Mouse (Mus musculus): ENCODE results near the gene Cemip2. TPM values are rescaled to one million over a fixed set of nuclear protein-coding genes. Genes with fewer than 3 reads are reported as not detected.
"Not testable (repeated sequence)": the region's sequence is repeated elsewhere in the genome, so short reads cannot be mapped to it uniquely, and the experiment has no call there.

Cemip2 gene
- polyA plus RNA-seq, 1 experiment from 2014 or later: 71.2 TPM

DNA sequence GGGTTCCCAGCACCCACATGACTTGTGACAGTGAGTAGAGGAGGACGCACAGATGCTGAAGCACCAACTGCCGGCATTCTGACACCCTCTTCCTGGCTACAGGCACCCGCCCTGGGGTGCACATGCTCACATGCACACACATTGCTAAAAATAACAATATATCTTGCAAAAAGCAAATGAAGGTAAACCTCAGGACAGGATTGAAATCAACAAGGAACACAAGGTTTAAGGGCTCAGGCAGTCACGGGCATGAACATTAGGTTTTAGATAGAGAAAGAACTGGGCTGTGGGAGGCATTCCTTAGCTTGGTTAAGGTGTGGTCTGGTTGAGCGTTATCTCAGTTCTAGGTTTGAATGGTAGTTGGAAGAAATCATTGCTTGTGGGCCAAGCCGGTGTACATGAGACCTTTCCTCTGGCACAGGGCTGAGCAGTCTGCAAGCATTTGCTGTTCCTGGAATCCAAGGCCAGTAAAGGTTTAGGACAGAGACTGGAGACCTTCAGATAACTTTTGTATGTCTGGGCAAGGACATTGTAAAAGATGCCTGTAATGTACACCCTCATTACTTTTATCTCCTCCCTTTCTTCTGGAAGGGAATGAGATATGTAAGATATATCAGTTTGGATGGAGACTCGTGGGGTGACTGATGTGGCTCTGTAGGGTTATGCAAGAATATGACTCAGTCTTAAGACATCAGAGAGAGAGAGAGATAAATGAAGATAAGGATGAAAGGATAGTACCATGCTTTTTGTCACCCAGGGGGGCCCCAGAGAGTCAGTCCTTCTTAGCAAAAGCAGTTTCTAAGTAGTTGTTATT, 87.3 kb downstream of the Cemip2 start:
- no peak overlapping the region for H3K27ac ChIP-seq (replicated peaks)
- H3K4me1 ChIP-seq: no peaks in the 10 kb centered on the region
- H3K27me3 ChIP-seq (ENCODE audit: low read depth, poor library complexity, severe bottlenecking): no peaks in the 10 kb centered on the region
- H3K4me3 ChIP-seq: no peak overlapping the region
- 91% methylated on average over 7 of the region's 7 CpGs for WGBS
- DNase-seq (ENCODE audit: low spot score): no peak
- H3K9me3 ChIP-seq (replicated peaks): no peaks in the 10 kb centered on the region
- peaks cover 14% of the 10 kb centered on the region for H3K36me3 ChIP-seq

DNA sequence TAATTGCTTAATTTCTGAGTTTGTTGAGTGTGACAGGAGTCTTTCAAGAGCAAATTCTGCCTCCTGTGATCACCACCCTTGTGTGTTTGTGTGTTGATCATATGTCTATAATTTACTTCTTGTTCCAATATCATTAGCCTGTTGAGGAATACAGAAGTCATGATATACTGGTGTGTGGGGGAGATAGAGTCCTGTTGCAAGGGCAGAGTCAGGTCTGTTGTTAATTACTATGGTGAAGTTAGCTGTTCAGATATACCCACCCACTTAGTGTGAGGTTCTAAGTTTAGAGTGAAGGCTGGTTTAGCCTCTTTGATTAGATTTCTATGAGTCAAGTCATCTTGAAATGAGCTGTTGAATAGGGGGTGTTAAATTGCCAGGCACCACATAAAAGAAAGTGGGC, 88.0 kb downstream of the Cemip2 start:
- DNase-seq (ENCODE audit: low spot score): no peak
- Histone ChIP-seq H3K4me3 (no peak overlapping the region), H3K9me3 (replicated peaks) (no peaks in the 10 kb centered on the region), H3K4me1 (no peaks in the 10 kb centered on the region), H3K36me3 (peaks cover 10% of the 10 kb centered on the region; the same call in 1 of the 2 replicates), H3K27me3 (ENCODE audit: low read depth, poor library complexity, severe bottlenecking) (no peaks in the 10 kb centered on the region), H3K27ac (replicated peaks) (no peak overlapping the region)

DNA sequence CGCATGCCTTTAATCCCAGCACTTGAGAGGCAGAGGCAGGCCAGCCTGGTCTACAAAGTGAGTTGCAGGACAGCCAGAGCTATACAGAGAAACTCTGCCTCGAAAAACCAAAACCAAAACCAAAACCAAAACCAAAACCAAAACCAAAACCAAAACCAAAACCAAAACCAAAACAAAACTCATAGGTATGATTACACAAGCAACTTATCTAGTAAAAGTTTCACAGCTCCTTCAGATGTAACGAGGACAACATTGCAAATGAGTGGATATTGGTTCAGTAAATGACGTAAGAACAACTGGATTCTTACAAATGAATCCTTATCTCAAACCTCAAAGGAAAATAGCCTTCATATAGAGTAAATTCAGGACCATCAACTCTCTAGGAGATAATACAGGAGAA, 88.6 kb downstream of the Cemip2 start:
- not testable (repeated sequence) for H3K36me3 ChIP-seq; H3K9me3 ChIP-seq (replicated peaks); DNase-seq (ENCODE audit: low spot score); H3K27me3 ChIP-seq (ENCODE audit: low read depth, poor library complexity, severe bottlenecking); H3K27ac ChIP-seq (replicated peaks); H3K4me1 ChIP-seq; H3K4me3 ChIP-seq
- 94% methylated on average over 4 of the region's 4 CpGs for WGBS

DNA sequence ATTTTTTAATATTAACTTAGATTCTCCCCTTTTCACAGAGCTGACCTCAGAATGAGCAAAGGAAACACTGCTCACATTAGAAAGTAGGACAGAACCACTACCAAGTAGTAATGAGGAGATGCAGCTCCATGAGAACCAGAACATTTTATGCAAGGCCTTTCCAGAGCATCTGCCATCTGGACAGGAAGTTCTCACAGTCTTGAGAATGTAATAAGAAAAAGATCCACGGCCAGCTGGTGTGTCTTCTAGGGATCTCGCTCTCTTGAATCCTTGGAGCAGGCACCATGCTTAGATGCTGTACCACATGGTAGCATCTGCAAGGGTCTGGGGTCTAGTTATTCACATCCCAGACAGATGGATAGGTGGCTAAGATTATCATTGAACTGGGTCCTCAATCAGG, 90.3 kb downstream of the Cemip2 start:
- WGBS: 82% methylated on average over 2 of the region's 2 CpGs
- Histone ChIP-seq H3K27ac (replicated peaks) (no peak overlapping the region), H3K4me1 (no peaks in the 10 kb centered on the region), H3K4me3 (no peak overlapping the region), H3K36me3 (no peaks in the 10 kb centered on the region), H3K27me3 (ENCODE audit: low read depth, poor library complexity, severe bottlenecking) (no peaks in the 10 kb centered on the region), H3K9me3 (replicated peaks) (no peaks in the 10 kb centered on the region)
- no peak for DNase-seq (ENCODE audit: low spot score)

DNA sequence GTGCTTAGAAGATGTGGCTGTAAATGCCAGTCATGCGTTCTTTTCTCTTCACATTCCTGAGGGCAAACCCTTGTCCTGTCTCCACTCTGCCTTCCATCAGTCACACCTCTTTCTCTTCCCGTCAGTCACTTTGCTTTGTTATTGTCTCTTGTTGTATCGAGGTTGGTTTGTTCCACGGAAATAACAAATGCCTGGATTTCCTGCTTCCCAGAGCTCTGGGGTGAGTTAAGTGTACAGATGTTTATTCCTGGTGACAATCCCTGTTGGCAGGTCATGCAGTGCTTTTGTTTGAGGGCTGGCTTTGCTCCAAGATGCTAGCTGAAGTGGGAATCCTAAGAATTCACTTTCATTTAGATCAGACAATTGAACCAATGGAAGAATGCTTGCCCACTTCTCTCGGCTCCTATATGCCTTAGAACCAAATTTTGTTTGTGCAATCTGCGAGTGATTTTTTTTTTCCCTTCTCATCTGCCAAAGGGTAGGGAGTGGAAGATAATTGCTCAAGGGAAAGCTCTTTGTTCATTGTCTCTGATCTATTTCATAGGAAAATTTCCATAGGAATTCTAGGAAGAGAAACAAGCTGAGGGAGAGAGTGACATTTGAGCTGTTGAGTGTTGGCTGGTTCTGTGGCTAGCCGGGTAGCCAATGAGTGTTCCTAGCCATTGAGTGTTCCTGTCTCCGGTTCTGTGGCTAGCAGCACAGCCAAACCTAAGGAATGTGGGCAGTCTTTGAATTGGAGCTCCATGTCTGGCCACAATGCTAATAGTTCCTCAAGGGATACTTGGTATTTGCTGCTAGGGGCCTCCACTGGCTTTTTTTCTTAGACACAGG, 104.2 kb downstream of the Cemip2 start:
- Histone ChIP-seq H3K4me3 (no peak overlapping the region), H3K9me3 (replicated peaks) (no peaks in the 10 kb centered on the region), H3K4me1 (peaks cover 21% of the 10 kb centered on the region), H3K27me3 (ENCODE audit: low read depth, poor library complexity, severe bottlenecking) (no peaks in the 10 kb centered on the region), H3K27ac (replicated peaks) (peak overlapping the region; percentile 49), H3K36me3 (no peaks in the 10 kb centered on the region)
- no peak for DNase-seq (ENCODE audit: low spot score)
- WGBS: 29% methylated on average over 8 of the region's 8 CpGs

DNA sequence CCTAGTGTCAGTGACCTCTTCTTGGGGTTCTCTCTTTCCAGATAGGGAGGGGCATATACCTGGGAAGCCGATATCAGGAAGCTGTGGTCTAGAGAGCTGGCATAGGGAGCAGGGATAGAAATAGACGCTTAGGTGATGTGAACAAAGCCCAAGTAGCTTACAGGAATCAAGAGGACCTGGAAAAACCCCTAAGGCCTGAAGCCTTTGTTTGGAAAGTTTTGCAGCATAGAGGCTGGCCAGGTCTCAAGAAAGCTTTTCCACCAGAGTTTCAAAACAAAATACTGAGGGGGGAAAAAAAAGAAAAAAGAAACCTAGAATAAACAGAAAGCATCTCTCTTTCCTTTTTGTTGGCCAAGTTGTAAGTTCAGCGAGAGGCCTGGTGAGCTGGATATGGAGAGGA, 104.9 kb downstream of the Cemip2 start:
- peak overlapping the region; percentile 49; the same call in 1 of the 2 replicates for H3K27ac ChIP-seq (replicated peaks)
- WGBS: 86% methylated on average over 3 of the region's 3 CpGs
- H3K27me3 ChIP-seq (ENCODE audit: low read depth, poor library complexity, severe bottlenecking): no peaks in the 10 kb centered on the region
- DNase-seq (ENCODE audit: low spot score): no peak
- H3K4me1 ChIP-seq: peaks cover 21% of the 10 kb centered on the region
- H3K36me3 ChIP-seq: no peaks in the 10 kb centered on the region
- H3K9me3 ChIP-seq (replicated peaks): no peaks in the 10 kb centered on the region
- no peak overlapping the region for H3K4me3 ChIP-seq

DNA sequence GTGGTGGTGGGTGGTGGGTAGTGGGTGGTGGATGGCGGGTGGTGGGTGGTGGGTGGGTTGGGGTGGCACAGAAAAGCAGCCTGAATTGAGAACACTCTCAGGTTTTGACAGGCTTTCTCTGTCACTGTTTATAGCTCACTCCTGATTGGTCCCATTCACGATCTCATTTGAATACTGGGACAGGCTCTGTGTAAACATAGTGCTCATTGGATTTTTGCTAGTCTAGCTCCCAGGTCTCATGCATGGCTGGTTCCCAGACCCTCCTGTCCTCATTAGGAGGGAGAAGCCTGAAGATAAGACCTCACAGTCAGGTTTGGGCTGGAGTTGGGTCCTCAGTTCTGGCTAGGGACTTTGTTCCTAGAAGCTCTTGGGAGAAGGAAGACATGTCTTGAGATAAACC, 105.8 kb downstream of the Cemip2 start:
- Histone ChIP-seq H3K27me3 (ENCODE audit: low read depth, poor library complexity, severe bottlenecking) (no peaks in the 10 kb centered on the region), H3K4me3 (no peak overlapping the region), H3K4me1 (peaks cover 21% of the 10 kb centered on the region), H3K27ac (replicated peaks) (no peak overlapping the region), H3K9me3 (replicated peaks) (no peaks in the 10 kb centered on the region), H3K36me3 (no peaks in the 10 kb centered on the region)
- no peak for DNase-seq (ENCODE audit: low spot score)
- 87% methylated on average over 2 of the region's 2 CpGs for WGBS

DNA sequence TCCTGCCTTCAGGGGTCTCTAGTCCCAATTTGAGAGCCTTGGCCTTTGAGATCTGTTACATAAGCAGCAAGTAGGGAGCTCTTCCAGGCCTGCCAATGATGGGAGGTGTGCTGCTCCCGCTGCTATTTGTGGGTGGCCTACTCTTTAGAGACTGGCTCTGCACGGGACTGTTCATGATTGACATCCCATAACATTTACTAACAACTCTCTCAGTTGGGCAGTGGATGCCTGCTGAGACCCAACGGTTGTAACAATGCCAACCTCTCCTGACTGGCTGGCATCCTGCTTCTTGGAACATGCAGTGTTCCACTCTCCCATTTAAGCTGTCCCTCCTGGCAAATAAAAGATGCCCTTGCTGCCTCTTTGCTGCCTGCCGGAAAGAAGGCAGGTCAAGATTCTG, 106.2 kb downstream of the Cemip2 start:
- no peak overlapping the region for H3K4me3 ChIP-seq
- no peak overlapping the region for H3K27ac ChIP-seq (replicated peaks)
- peaks cover 21% of the 10 kb centered on the region for H3K4me1 ChIP-seq
- no peak for DNase-seq (ENCODE audit: low spot score)
- 63% methylated on average over 4 of the region's 4 CpGs for WGBS
- H3K36me3 ChIP-seq: no peaks in the 10 kb centered on the region
- H3K9me3 ChIP-seq (replicated peaks): no peaks in the 10 kb centered on the region
- H3K27me3 ChIP-seq (ENCODE audit: low read depth, poor library complexity, severe bottlenecking): no peaks in the 10 kb centered on the region

DNA sequence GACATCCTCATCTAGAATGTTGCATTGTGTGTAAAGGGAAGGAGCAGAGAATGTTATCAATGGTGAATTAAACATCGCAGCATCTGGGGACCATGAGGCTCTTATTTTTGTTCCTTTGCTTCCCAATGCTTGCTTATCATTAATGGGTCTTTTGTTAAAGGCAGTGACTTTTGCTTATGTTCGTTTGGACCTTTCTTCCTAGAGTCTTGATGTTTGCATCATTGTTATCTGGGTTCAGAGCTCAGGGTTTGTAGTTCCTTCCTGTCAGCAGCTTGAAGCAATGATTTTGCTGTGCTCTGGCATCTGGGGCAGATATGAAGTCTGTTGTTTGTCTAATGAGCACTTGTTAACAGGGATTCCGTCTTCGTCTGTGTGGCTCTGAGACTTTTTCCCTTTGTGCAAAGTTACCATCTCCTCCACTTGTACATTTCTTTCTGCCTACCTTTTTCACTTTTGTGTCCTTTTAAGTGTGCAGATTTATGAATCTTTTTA, 108.1 kb downstream of the Cemip2 start:
- H3K27me3 ChIP-seq (ENCODE audit: low read depth, poor library complexity, severe bottlenecking): no peaks in the 10 kb centered on the region
- no peak for DNase-seq (ENCODE audit: low spot score)
- no peaks in the 10 kb centered on the region for H3K9me3 ChIP-seq (replicated peaks)
- H3K4me3 ChIP-seq: no peak overlapping the region
- WGBS: 78% methylated on average over 4 of the region's 4 CpGs
- no peaks in the 10 kb centered on the region for H3K36me3 ChIP-seq
- no peak overlapping the region for H3K27ac ChIP-seq (replicated peaks)
- H3K4me1 ChIP-seq: peaks cover 21% of the 10 kb centered on the region

DNA sequence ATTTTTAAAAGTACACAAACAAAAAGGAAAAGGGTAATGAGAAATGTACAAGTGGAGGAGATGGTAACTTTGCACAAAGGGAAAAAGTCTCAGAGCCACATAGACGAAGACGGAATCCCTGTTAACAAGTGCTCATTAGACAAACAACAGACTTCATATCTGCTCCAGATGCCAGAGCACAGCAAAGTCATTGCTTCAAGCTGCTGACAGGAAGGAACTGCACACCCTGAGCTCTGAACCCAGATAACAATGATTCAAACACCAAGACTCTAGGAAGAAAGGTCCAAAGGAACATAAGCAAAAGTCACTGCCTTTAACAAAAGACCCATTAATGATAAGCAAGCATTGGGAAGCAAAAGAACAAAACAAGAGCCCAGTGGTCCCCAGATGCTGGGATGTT, 112.6 kb downstream of the Cemip2 start:
- H3K4me3 ChIP-seq: no peak overlapping the region
- DNase-seq (ENCODE audit: low spot score): no peak
- WGBS: 85% methylated on average over 2 of the region's 2 CpGs

DNA sequence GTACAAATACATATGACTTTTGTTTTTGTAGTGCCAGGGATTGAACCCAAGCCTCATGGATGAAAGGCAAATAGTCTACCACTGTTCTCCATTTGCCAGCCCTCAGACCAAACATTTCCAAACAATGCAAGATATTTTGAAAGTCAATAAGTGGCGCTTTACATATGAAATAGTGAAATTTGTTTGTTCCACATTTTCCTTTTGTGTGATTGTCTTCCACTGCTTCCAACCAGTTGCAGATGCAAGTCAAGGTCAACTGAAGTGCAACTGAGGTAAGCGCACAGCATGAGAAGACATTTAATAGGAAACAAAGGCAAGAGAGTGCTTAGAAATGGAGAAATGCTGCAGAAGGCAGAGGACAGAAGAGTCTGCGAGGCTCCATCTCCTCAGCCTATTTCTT, 116.7 kb downstream of the Cemip2 start:
- 85% methylated on average over 3 of the region's 3 CpGs for WGBS
- Histone ChIP-seq H3K4me1 (no peaks in the 10 kb centered on the region), H3K4me3 (no peak overlapping the region), H3K27ac (replicated peaks) (no peak overlapping the region), H3K9me3 (replicated peaks) (no peaks in the 10 kb centered on the region), H3K27me3 (ENCODE audit: low read depth, poor library complexity, severe bottlenecking) (no peaks in the 10 kb centered on the region), H3K36me3 (no peaks in the 10 kb centered on the region)
- DNase-seq (ENCODE audit: low spot score): no peak

More for the DNA sequence above, 112.6 kb downstream of the Cemip2 start:
- no peaks in the 10 kb centered on the region for H3K36me3 ChIP-seq
- H3K4me1 ChIP-seq: no peaks in the 10 kb centered on the region
- no peaks in the 10 kb centered on the region for H3K9me3 ChIP-seq (replicated peaks)
- no peak overlapping the region for H3K27ac ChIP-seq (replicated peaks)
- no peaks in the 10 kb centered on the region for H3K27me3 ChIP-seq (ENCODE audit: low read depth, poor library complexity, severe bottlenecking)

DNA sequence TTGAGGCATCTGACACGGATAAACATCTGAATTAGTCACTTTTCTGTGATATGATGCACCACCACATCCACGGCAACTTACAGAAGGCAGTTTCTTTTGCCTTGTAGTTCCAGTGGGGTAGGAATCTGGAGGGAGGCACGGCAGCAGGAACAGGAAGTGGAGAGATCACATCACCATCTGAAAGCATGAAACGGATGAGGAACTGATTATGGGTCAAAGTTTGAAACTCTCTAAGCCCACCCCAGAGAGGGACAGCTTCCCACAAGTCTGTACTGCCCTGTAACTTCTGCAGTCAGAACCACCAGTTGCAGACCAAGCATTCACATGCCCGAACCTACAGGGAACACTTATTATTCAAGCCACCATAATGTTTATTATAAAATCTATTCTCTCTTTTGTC, 117.4 kb downstream of the Cemip2 start:
- Histone ChIP-seq H3K27ac (replicated peaks) (no peak overlapping the region), H3K36me3 (no peaks in the 10 kb centered on the region), H3K4me1 (no peaks in the 10 kb centered on the region), H3K27me3 (ENCODE audit: low read depth, poor library complexity, severe bottlenecking) (no peaks in the 10 kb centered on the region), H3K9me3 (replicated peaks) (no peaks in the 10 kb centered on the region), H3K4me3 (no peak overlapping the region)
- WGBS: 89% methylated on average over 5 of the region's 5 CpGs
- no peak for DNase-seq (ENCODE audit: low spot score)

All from midbrain, embryonic 10.5 days (tissue).